Mouse (Mus musculus): Measurements from ENCODE around the gene Bpifb2. TPM values are rescaled to one million over a fixed set of nuclear protein-coding genes. Genes with fewer than 3 reads are reported as not detected.

The Bpifb2 gene
- polyA plus RNA-seq, 1 experiment from 2014 or later = not detected

GRCm38 (mm10) chr2:153917930-153918329 lies 43.1 kb downstream of the Bpifb2 start, which contains the start of gene Bpifb3:
TSS of gene Bpifb3 (plus strand) at chr2:153918230.
- Histone ChIP-seq H3K4me3 (ENCODE audit: low read length) (no peak within 1 kb of the TSS), H3K27me3 (ENCODE audit: insufficient read depth, low read length) (no peaks in the 10 kb centered on the region), H3K4me2 (replicated peaks; ENCODE audit: low read depth, low read length) (no peak within 1 kb of the TSS), H3K36me3 (ENCODE audit: insufficient read depth, low read length) (no peaks in the 10 kb centered on the region), H3K9ac (replicated peaks; ENCODE audit: low read length) (no peak within 1 kb of the TSS), H3K4me1 (ENCODE audit: insufficient read depth, low read length) (no peaks in the 10 kb centered on the region), H3K27ac (ENCODE audit: low read length) (no peak within 1 kb of the TSS), H3K9me3 (ENCODE audit: low read length) (no peaks in the 10 kb centered on the region)
- ATAC-seq (ENCODE audit: low FRiP score, low TSS enrichment) = no peak
- 75% methylated on average over 8 of the region's 8 CpGs for WGBS

- Histone ChIP-seq H3K36me3 (ENCODE audit: insufficient read depth, low read length) (no peaks in the 10 kb centered on the region), H3K9ac (replicated peaks; ENCODE audit: low read length) (no peak overlapping the region), H3K4me3 (ENCODE audit: low read length) (no peak overlapping the region), H3K27ac (ENCODE audit: low read length) (no peak overlapping the region), H3K27me3 (ENCODE audit: insufficient read depth, low read length) (no peaks in the 10 kb centered on the region), H3K4me2 (replicated peaks; ENCODE audit: low read depth, low read length) (no peak overlapping the region), H3K4me1 (ENCODE audit: insufficient read depth, low read length) (no peaks in the 10 kb centered on the region), H3K9me3 (ENCODE audit: low read length) (no peaks in the 10 kb centered on the region)
- WGBS = 87% methylated on average over 6 of the region's 6 CpGs
- ATAC-seq (ENCODE audit: low FRiP score, low TSS enrichment) = no peak
Measured at GRCm38 (mm10) chr2:153921246-153921645, 46.4 kb downstream of the Bpifb2 start.

GRCm38 (mm10) chr2:153929871-153930413 lies 55.1 kb downstream of the Bpifb2 start:
- Histone ChIP-seq H3K27me3 (ENCODE audit: insufficient read depth, low read length) (no peaks in the 10 kb centered on the region), H3K4me3 (ENCODE audit: low read length) (no peak overlapping the region), H3K36me3 (ENCODE audit: insufficient read depth, low read length) (no peaks in the 10 kb centered on the region), H3K27ac (ENCODE audit: low read length) (no peak overlapping the region), H3K9me3 (ENCODE audit: low read length) (no peaks in the 10 kb centered on the region), H3K9ac (replicated peaks; ENCODE audit: low read length) (no peak overlapping the region), H3K4me2 (replicated peaks; ENCODE audit: low read depth, low read length) (no peak overlapping the region), H3K4me1 (ENCODE audit: insufficient read depth, low read length) (no peaks in the 10 kb centered on the region)
- peak; percentile 67; the same call in 1 of the 2 replicates for ATAC-seq (ENCODE audit: low FRiP score, low TSS enrichment)
- 45% methylated on average over 3 of the region's 3 CpGs for WGBS

- H3K27me3 ChIP-seq (ENCODE audit: insufficient read depth, low read length) = no peaks in the 10 kb centered on the region
- H3K4me3 ChIP-seq (ENCODE audit: low read length) = no peak overlapping the region
- no peaks in the 10 kb centered on the region for H3K9me3 ChIP-seq (ENCODE audit: low read length)
- no peak overlapping the region for H3K4me2 ChIP-seq (replicated peaks; ENCODE audit: low read depth, low read length)
- no peaks in the 10 kb centered on the region for H3K4me1 ChIP-seq (ENCODE audit: insufficient read depth, low read length)
- H3K27ac ChIP-seq (ENCODE audit: low read length) = no peak overlapping the region
- no peaks in the 10 kb centered on the region for H3K36me3 ChIP-seq (ENCODE audit: insufficient read depth, low read length)
- no peak for ATAC-seq (ENCODE audit: low FRiP score, low TSS enrichment)
- 77% methylated on average over 6 of the region's 6 CpGs for WGBS
- H3K9ac ChIP-seq (replicated peaks; ENCODE audit: low read length) = no peak overlapping the region
Measured at GRCm38 (mm10) chr2:153931125-153931524, 56.3 kb downstream of the Bpifb2 start.

- no peaks in the 10 kb centered on the region for H3K36me3 ChIP-seq (ENCODE audit: insufficient read depth, low read length)
- no peak overlapping the region for H3K4me3 ChIP-seq (ENCODE audit: low read length)
- no peak overlapping the region for H3K9ac ChIP-seq (replicated peaks; ENCODE audit: low read length)
- no peak overlapping the region for H3K27ac ChIP-seq (ENCODE audit: low read length)
- no peak for ATAC-seq (ENCODE audit: low FRiP score, low TSS enrichment)
- no peaks in the 10 kb centered on the region for H3K9me3 ChIP-seq (ENCODE audit: low read length)
- H3K27me3 ChIP-seq (ENCODE audit: insufficient read depth, low read length) = no peaks in the 10 kb centered on the region
- 79% methylated on average over 6 of the region's 6 CpGs for WGBS
- no peaks in the 10 kb centered on the region for H3K4me1 ChIP-seq (ENCODE audit: insufficient read depth, low read length)
- H3K4me2 ChIP-seq (replicated peaks; ENCODE audit: low read depth, low read length) = no peak overlapping the region
Measured at GRCm38 (mm10) chr2:153933311-153933710, 58.5 kb downstream of the Bpifb2 start.

GRCm38 (mm10) chr2:153935348-153935747 lies 60.5 kb downstream of the Bpifb2 start:
- Histone ChIP-seq H3K4me2 (replicated peaks; ENCODE audit: low read depth, low read length) (no peak overlapping the region), H3K27me3 (ENCODE audit: insufficient read depth, low read length) (no peaks in the 10 kb centered on the region)
- 88% methylated on average over 6 of the region's 6 CpGs for WGBS

GRCm38 (mm10) chr2:153937843-153938242 lies 63.0 kb downstream of the Bpifb2 start, which contains the start of gene Bpifb4:
TSS of gene Bpifb4 (plus strand) at chr2:153938212.
- Histone ChIP-seq H3K27ac (ENCODE audit: low read length) (no peak within 1 kb of the TSS), H3K4me2 (replicated peaks; ENCODE audit: low read depth, low read length) (no peak within 1 kb of the TSS), H3K9ac (replicated peaks; ENCODE audit: low read length) (no peak within 1 kb of the TSS), H3K4me3 (ENCODE audit: low read length) (no peak within 1 kb of the TSS), H3K9me3 (ENCODE audit: low read length) (no peaks in the 10 kb centered on the region), H3K4me1 (ENCODE audit: insufficient read depth, low read length) (no peaks in the 10 kb centered on the region), H3K27me3 (ENCODE audit: insufficient read depth, low read length) (no peaks in the 10 kb centered on the region), H3K36me3 (ENCODE audit: insufficient read depth, low read length) (no peaks in the 10 kb centered on the region)
- 89% methylated on average over 5 of the region's 5 CpGs for WGBS
- ATAC-seq (ENCODE audit: low FRiP score, low TSS enrichment) = no peak

More at GRCm38 (mm10) chr2:153935348-153935747, 60.5 kb downstream of the Bpifb2 start:
- Histone ChIP-seq H3K4me3 (ENCODE audit: low read length) (no peak overlapping the region), H3K27ac (ENCODE audit: low read length) (no peak overlapping the region), H3K9ac (replicated peaks; ENCODE audit: low read length) (no peak overlapping the region), H3K9me3 (ENCODE audit: low read length) (no peaks in the 10 kb centered on the region), H3K4me1 (ENCODE audit: insufficient read depth, low read length) (no peaks in the 10 kb centered on the region), H3K36me3 (ENCODE audit: insufficient read depth, low read length) (no peaks in the 10 kb centered on the region)
- no peak for ATAC-seq (ENCODE audit: low FRiP score, low TSS enrichment)

GRCm38 (mm10) chr2:153943537-153943936 lies 68.7 kb downstream of the Bpifb2 start:
- 31% methylated on average over 3 of the region's 3 CpGs for WGBS
- no peak overlapping the region for H3K9ac ChIP-seq (replicated peaks; ENCODE audit: low read length)
- H3K4me3 ChIP-seq (ENCODE audit: low read length) = no peak overlapping the region
- H3K4me2 ChIP-seq (replicated peaks; ENCODE audit: low read depth, low read length) = no peak overlapping the region
- no peak for ATAC-seq (ENCODE audit: low FRiP score, low TSS enrichment)
- no peaks in the 10 kb centered on the region for H3K4me1 ChIP-seq (ENCODE audit: insufficient read depth, low read length)
- H3K27me3 ChIP-seq (ENCODE audit: insufficient read depth, low read length) = no peaks in the 10 kb centered on the region
- no peaks in the 10 kb centered on the region for H3K36me3 ChIP-seq (ENCODE audit: insufficient read depth, low read length)
- no peak overlapping the region for H3K27ac ChIP-seq (ENCODE audit: low read length)
- no peaks in the 10 kb centered on the region for H3K9me3 ChIP-seq (ENCODE audit: low read length)

- H3K27me3 ChIP-seq (ENCODE audit: insufficient read depth, low read length) = no peaks in the 10 kb centered on the region
- H3K36me3 ChIP-seq (ENCODE audit: insufficient read depth, low read length) = no peaks in the 10 kb centered on the region
- no peak for ATAC-seq (ENCODE audit: low FRiP score, low TSS enrichment)
- no peak overlapping the region for H3K4me3 ChIP-seq (ENCODE audit: low read length)
- H3K4me1 ChIP-seq (ENCODE audit: insufficient read depth, low read length) = no peaks in the 10 kb centered on the region
- H3K9me3 ChIP-seq (ENCODE audit: low read length) = no peaks in the 10 kb centered on the region
- 76% methylated on average over 8 of the region's 8 CpGs for WGBS
- H3K4me2 ChIP-seq (replicated peaks; ENCODE audit: low read depth, low read length) = no peak overlapping the region
- no peak overlapping the region for H3K9ac ChIP-seq (replicated peaks; ENCODE audit: low read length)
- no peak overlapping the region for H3K27ac ChIP-seq (ENCODE audit: low read length)
Measured at GRCm38 (mm10) chr2:153944567-153944966, 69.7 kb downstream of the Bpifb2 start.
